Mouse (Mus musculus) brain, embryonic 14.5 days (tissue): ENCODE measurements around the gene Dcaf8.

Experiments
- CTCF ChIP-seq: fragments of 200-500 bp; IDR thresholded peaks from 2 replicates; pipeline ENCODE4 v1.5.1; 2012; ENCODE audit warnings: inconsistent platforms, mild to moderate bottlenecking, moderate library complexity, borderline replicate concordance; ENCODE audit not compliant: insufficient read depth, insufficient read length; ENCODE audit errors: extremely low read depth
- POLR2A ChIP-seq: fragments of 200-500 bp; IDR thresholded peaks from 2 replicates; pipeline ENCODE4 v1.6.1; 2012; ENCODE audit warnings: mild to moderate bottlenecking, inconsistent platforms, borderline replicate concordance; ENCODE audit not compliant: poor library complexity, insufficient read depth, insufficient read length, severe bottlenecking; ENCODE audit errors: extremely low read depth

- no peak for TF ChIP-seq POLR2A
- TF ChIP-seq CTCF = no peak
Measured at GRCm38 (mm10) chr1:172191578-172191977, 43.7 kb downstream of the Dcaf8 start.
